Mouse (Mus musculus) liver, adult 2 months (tissue): Measurements from ENCODE around the gene Fam229b. TPM values are rescaled to one million over a fixed set of nuclear protein-coding genes. Genes with fewer than 3 reads are reported as not detected.

Experiments
- DNase-seq: peaks from one replicate; pipeline ENCODE4 v3.0.0-alpha.2; 2011; ENCODE audit warnings: low read depth, low spot score; ENCODE audit errors: extremely low read depth
- H3K27ac ChIP-seq: fragments of 200-500 bp; replicated peaks from 2 replicates; pipeline ENCODE4 v1.5.1; 2012; ENCODE audit warnings: low read depth, mild to moderate bottlenecking, control low read depth, inconsistent platforms, low read length; ENCODE audit not compliant: insufficient read depth
- H3K27me3 ChIP-seq: fragments of 200-500 bp; 2 replicates; pipeline ENCODE4 v1.6.1; 2012; ENCODE audit warnings: mild to moderate bottlenecking, moderate library complexity, low read length, inconsistent platforms; ENCODE audit not compliant: control insufficient read depth, insufficient read depth
- H3K36me3 ChIP-seq: fragments of 200-500 bp; 2 replicates; pipeline ENCODE4 v1.6.1; 2012; ENCODE audit warnings: low read length, inconsistent platforms; ENCODE audit not compliant: control insufficient read depth, insufficient read depth
- H3K4me1 ChIP-seq: fragments of 200-500 bp; 2 replicates; pipeline ENCODE4 v1.6.1; 2011; ENCODE audit warnings: low read length; ENCODE audit not compliant: control insufficient read depth, insufficient read depth
- H3K4me3 ChIP-seq: fragments of 200-500 bp; 2 replicates; pipeline ENCODE4 v1.5.1; 2011; ENCODE audit warnings: low read depth, mild to moderate bottlenecking, control low read depth, low read length, moderate library complexity; ENCODE audit not compliant: insufficient read depth
- H3K79me2 ChIP-seq: fragments of 200-500 bp; 2 replicates; pipeline ENCODE4 v1.6.1; 2012; ENCODE audit warnings: inconsistent platforms, mild to moderate bottlenecking, low read length, moderate library complexity; ENCODE audit not compliant: control insufficient read depth, insufficient read depth
- H3K9ac ChIP-seq: fragments of 200-500 bp; 2 replicates; pipeline ENCODE4 v1.6.1; 2012; ENCODE audit warnings: low read depth, mild to moderate bottlenecking, control low read depth, inconsistent platforms, low read length
- CTCF ChIP-seq: fragments of 200-500 bp; IDR thresholded peaks from 2 replicates; pipeline ENCODE4 v1.5.1; 2011; ENCODE audit warnings: low read depth, low read length, control low read depth
- POLR2A ChIP-seq: fragments of 200-500 bp; IDR thresholded peaks from 2 replicates; pipeline ENCODE4 v1.6.1; 2011; ENCODE audit warnings: low read length, control low read depth; ENCODE audit not compliant: insufficient read depth; ENCODE audit errors: extremely low read depth
- WGBS: fragments of 180-500 bp; shearing (Covaris S2); methylation state at CpG from one replicate; pipeline ENCODE4 v1.1.7; 2018; 5-methylcytosine and 5-hydroxymethylcytosine counted together
- polyA plus RNA-seq: library from polyadenylated mRNA; depleted of rRNA; stranded (reverse); fragments of >200 nt; gene quantifications from 2 replicates; pipeline ENCODE4 v1.2.3, GENCODE M21; 2012
- total RNA-seq: library from RNA; depleted of rRNA; stranded (reverse); fragments of >200 nt; gene quantifications from 2 replicates; pipeline ENCODE4 v1.2.3, GENCODE M21; 2014

Gene Fam229b
- total and polyA plus RNA-seq, 2 experiments: 0.35 to 1.1 TPM

- no peak overlapping the region for H3K27ac ChIP-seq
- H3K36me3 ChIP-seq: no peaks in the 10 kb centered on the region; the same call in 1 of the 2 replicates
- no peaks in the 10 kb centered on the region for H3K27me3 ChIP-seq
- H3K9ac ChIP-seq: no peak overlapping the region
- H3K79me2 ChIP-seq: no peaks in the 10 kb centered on the region
- DNase-seq: no peak
- H3K4me3 ChIP-seq: no peak overlapping the region
- WGBS: 84% methylated on average over 4 of the region's 4 CpGs
- TF ChIP-seq CTCF (no peak), POLR2A (no peak)
- no peaks in the 10 kb centered on the region for H3K4me1 ChIP-seq
Observed at GRCm38 (mm10) chr10:39109489-39109874, 24.2 kb downstream of the Fam229b start.

- Histone ChIP-seq H3K4me1 (no peaks in the 10 kb centered on the region), H3K4me3 (no peak overlapping the region), H3K27ac (no peak overlapping the region), H3K9ac (no peak overlapping the region), H3K27me3 (no peaks in the 10 kb centered on the region), H3K36me3 (no peaks in the 10 kb centered on the region; the same call in 1 of the 2 replicates), H3K79me2 (no peaks in the 10 kb centered on the region)
- no peak for DNase-seq
- WGBS: 74% methylated on average over 10 of the region's 10 CpGs
- TF ChIP-seq POLR2A (no peak), CTCF (no peak)
Observed at GRCm38 (mm10) chr10:39108837-39109488, 24.8 kb downstream of the Fam229b start.

GRCm38 (mm10) chr10:39106935-39107334 lies 26.8 kb downstream of the Fam229b start:
- Histone ChIP-seq H3K27ac (no peak overlapping the region), H3K9ac (no peak overlapping the region), H3K4me1 (no peaks in the 10 kb centered on the region), H3K36me3 (no peaks in the 10 kb centered on the region; the same call in 1 of the 2 replicates), H3K27me3 (no peaks in the 10 kb centered on the region), H3K4me3 (no peak overlapping the region), H3K79me2 (no peaks in the 10 kb centered on the region)
- no peak for DNase-seq
- TF ChIP-seq CTCF (no peak), POLR2A (no peak)
- WGBS: 66% methylated on average over 4 of the region's 4 CpGs

GRCm38 (mm10) chr10:39106413-39106812 lies 27.3 kb downstream of the Fam229b start:
- no peaks in the 10 kb centered on the region; the same call in 1 of the 2 replicates for H3K36me3 ChIP-seq
- no peaks in the 10 kb centered on the region for H3K79me2 ChIP-seq
- WGBS: 78% methylated on average over 3 of the region's 3 CpGs
- no peak overlapping the region for H3K4me3 ChIP-seq
- no peaks in the 10 kb centered on the region for H3K4me1 ChIP-seq
- DNase-seq: no peak
- no peak overlapping the region for H3K9ac ChIP-seq
- H3K27me3 ChIP-seq: no peaks in the 10 kb centered on the region
- no peak overlapping the region for H3K27ac ChIP-seq
- no peak for TF ChIP-seq CTCF

GRCm38 (mm10) chr10:39104803-39105449 lies 28.8 kb downstream of the Fam229b start:
- Histone ChIP-seq H3K36me3 (no peaks in the 10 kb centered on the region; the same call in 1 of the 2 replicates), H3K4me1 (no peaks in the 10 kb centered on the region), H3K4me3 (no peak overlapping the region), H3K79me2 (no peaks in the 10 kb centered on the region), H3K27ac (no peak overlapping the region), H3K9ac (no peak overlapping the region), H3K27me3 (no peaks in the 10 kb centered on the region)
- 93% methylated on average over 8 of the region's 8 CpGs for WGBS
- no peak for DNase-seq
- no peak for TF ChIP-seq CTCF
- TF ChIP-seq POLR2A: no peak

- DNase-seq: no peak
- no peak overlapping the region for H3K27ac ChIP-seq
- H3K4me1 ChIP-seq: no peaks in the 10 kb centered on the region
- H3K36me3 ChIP-seq: peaks cover 1% of the 10 kb centered on the region; the same call in 1 of the 2 replicates
- 95% methylated on average over 10 of the region's 10 CpGs for WGBS
- no peak for TF ChIP-seq CTCF
- TF ChIP-seq POLR2A: no peak
- H3K4me3 ChIP-seq: no peak overlapping the region
- H3K79me2 ChIP-seq: no peaks in the 10 kb centered on the region
- H3K27me3 ChIP-seq: no peaks in the 10 kb centered on the region
- H3K9ac ChIP-seq: no peak overlapping the region
Observed at GRCm38 (mm10) chr10:39098746-39099145, 35.0 kb downstream of the Fam229b start.
